Mouse (Mus musculus): ENCODE data around the gene Rexo2. TPM values are rescaled to one million over a fixed set of nuclear protein-coding genes. Genes with fewer than 3 reads are reported as not detected.
"Not testable (repeated sequence)": the region's sequence is repeated elsewhere in the genome, so short reads cannot be mapped to it uniquely, and the experiment has no call there.

Gene Rexo2
- polyA plus RNA-seq, 1 experiment from 2014 or later, result 84.4 TPM

DNA sequence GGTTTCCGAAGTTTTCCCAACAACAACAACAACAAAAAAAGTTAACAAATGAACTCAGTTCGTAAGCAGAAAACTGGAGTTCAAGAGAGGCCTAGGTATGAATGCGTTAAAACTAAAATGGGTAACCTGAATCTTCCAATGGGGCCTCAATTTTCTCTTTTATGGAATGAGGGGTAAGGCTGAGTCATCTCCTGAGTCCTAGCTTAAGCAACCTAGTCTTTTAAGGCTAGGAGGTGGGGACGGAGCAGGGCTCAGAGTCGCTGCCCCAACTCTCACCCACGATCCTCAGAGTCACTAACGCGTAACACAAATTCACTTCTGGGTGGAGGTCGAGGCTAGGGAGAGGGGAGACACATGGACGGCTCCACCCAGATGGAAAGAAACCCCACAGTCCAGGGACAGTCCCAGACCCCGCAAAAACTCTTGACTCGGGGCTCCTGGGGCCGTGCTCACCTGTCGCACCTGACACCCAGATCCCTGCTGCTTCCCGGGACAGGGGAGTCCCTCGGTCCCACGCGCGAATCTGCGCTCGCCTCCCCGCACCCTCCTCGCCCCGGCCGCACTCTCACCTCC is 499 bp downstream of the Rexo2 start:
- peak overlapping the region; percentile 69 for H3K9ac ChIP-seq (replicated peaks; ENCODE audit: low read length)
- peak; percentile 10 for DNase-seq (ENCODE audit: low spot score)

DNA sequence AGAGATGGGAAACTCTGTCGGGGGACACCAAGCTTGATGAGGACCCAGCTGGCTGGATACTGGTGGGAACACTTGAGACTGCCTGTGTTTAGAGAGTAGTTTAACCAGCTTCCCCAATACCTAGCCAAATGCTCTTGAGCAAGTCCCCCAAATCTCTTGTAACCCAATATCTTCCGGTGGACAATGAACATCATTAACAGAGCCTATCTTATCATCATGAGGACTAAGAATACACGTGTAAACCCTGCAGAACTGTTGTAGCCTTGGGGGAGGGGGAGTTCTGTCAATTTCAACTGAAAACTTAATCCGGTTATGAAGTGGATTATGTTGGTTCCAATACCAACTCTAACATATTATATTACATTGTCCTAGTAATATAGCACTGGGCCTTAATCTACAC is 1.6 kb downstream of the Rexo2 start:
- Histone ChIP-seq H3K36me3 (replicated peaks; ENCODE audit: control insufficient read depth, insufficient read depth, low read depth, low read length) (no peaks in the 10 kb centered on the region), H3K4me2 (ENCODE audit: low read depth, low read length) (no peak overlapping the region), H3K9ac (replicated peaks; ENCODE audit: low read length) (no peak overlapping the region), H3K27me3 (ENCODE audit: control insufficient read depth, insufficient read depth, low read length) (no peaks in the 10 kb centered on the region), H3K27ac (replicated peaks; ENCODE audit: low read depth, low read length) (no peak overlapping the region), H3K4me1 (ENCODE audit: control insufficient read depth, insufficient read depth, low read length) (no peaks in the 10 kb centered on the region), H3K9me3 (replicated peaks; ENCODE audit: control insufficient read depth, low read length) (no peaks in the 10 kb centered on the region), H3K4me3 (ENCODE audit: low read depth, low read length) (no peak overlapping the region)
- no peak for ATAC-seq (replicated peaks; ENCODE audit: insufficient number of reproducible peaks, low FRiP score, low TSS enrichment, low read depth)
- 88% methylated on average over 4 of the region's 4 CpGs for WGBS
- DNase-seq (ENCODE audit: low spot score), result no peak

More for the DNA sequence above, 499 bp downstream of the Rexo2 start:
- Histone ChIP-seq H3K27me3 (ENCODE audit: control insufficient read depth, insufficient read depth, low read length) (no peaks in the 10 kb centered on the region), H3K27ac (replicated peaks; ENCODE audit: low read depth, low read length) (no peak overlapping the region), H3K4me1 (ENCODE audit: control insufficient read depth, insufficient read depth, low read length) (no peaks in the 10 kb centered on the region), H3K4me2 (ENCODE audit: low read depth, low read length) (peak overlapping the region; percentile 65), H3K4me3 (ENCODE audit: low read depth, low read length) (peak overlapping the region; percentile 68), H3K36me3 (replicated peaks; ENCODE audit: control insufficient read depth, insufficient read depth, low read depth, low read length) (no peaks in the 10 kb centered on the region), H3K9me3 (replicated peaks; ENCODE audit: control insufficient read depth, low read length) (no peaks in the 10 kb centered on the region)
- peak; percentile 81 for ATAC-seq (replicated peaks; ENCODE audit: insufficient number of reproducible peaks, low FRiP score, low TSS enrichment, low read depth)
- WGBS, result 6% methylated on average over 25 of the region's 25 CpGs

DNA sequence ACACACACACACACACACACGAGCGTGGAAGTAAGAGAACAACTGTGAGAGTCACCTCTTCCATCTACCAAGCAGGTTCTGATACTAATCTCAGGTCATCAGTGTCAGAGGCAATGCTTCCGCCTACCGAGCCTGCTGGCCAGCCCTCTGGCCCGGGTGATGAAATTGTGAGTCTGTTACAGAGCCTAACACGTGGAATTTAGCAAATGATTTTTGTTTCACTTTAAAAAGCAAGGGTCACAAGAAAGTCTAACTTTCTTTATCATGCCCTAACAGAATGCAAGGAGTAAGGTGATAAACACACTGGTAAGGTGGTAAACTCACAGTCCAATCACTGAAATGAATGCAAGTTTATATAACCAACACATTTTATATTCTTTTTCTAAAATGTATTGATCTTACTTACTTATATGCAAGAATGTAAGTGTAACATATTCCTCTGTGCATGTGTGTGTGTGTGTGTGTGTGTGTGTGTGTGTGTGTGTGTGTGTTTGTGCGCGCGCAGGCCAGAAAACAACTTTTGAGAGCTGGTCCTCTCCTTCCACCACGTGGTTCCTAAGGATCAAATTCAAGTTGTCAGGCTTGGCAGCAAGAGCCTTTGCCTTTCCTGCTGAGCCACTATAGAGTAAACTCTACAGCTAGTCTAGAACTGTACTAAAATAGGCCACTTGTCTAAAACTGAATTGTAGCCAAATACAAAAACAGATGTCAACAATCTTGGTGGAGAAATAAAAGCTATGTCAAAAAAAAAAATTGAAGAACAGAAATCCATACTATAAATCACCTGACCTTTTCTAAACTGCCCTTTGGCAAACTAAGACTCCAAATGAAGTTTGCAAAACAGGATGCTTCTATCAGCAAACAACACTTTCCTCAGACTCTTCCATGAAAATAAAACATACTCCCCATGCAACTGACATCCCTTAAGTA is 3.9 kb downstream of the Rexo2 start:
- H3K9me3 ChIP-seq (replicated peaks; ENCODE audit: control insufficient read depth, low read length), result no peaks in the 10 kb centered on the region
- no peak overlapping the region for H3K4me3 ChIP-seq (ENCODE audit: low read depth, low read length)
- no peak overlapping the region for H3K9ac ChIP-seq (replicated peaks; ENCODE audit: low read length)
- no peak for ATAC-seq (replicated peaks; ENCODE audit: insufficient number of reproducible peaks, low FRiP score, low TSS enrichment, low read depth)
- 94% methylated on average over 10 of the region's 10 CpGs for WGBS
- DNase-seq (ENCODE audit: low spot score), result no peak
- no peaks in the 10 kb centered on the region for H3K27me3 ChIP-seq (ENCODE audit: control insufficient read depth, insufficient read depth, low read length)
- H3K27ac ChIP-seq (replicated peaks; ENCODE audit: low read depth, low read length), result no peak overlapping the region
- H3K4me2 ChIP-seq (ENCODE audit: low read depth, low read length), result no peak overlapping the region
- no peaks in the 10 kb centered on the region for H3K4me1 ChIP-seq (ENCODE audit: control insufficient read depth, insufficient read depth, low read length)
- no peaks in the 10 kb centered on the region for H3K36me3 ChIP-seq (replicated peaks; ENCODE audit: control insufficient read depth, insufficient read depth, low read depth, low read length)

DNA sequence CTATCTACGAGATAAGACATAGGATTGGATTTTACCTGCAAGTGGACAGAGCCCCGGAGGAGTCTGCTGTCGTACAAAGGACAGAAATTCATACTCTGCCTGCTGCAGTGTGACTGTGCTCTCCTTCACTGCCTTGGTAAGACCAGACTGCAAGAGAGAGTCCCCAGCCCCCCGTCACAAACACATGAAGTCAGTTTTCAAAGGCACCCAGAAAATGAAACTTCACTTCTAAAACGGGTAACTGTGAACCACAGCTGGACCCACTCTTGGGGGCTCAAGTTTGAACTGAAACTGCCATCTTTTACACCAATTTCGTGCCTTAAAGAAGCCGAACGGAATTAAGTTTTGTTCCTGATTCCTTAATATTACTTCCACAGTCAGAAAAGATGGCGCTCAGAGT is 6.1 kb downstream of the Rexo2 start:
- Histone ChIP-seq H3K4me1 (ENCODE audit: control insufficient read depth, insufficient read depth, low read length) (no peaks in the 10 kb centered on the region), H3K9ac (replicated peaks; ENCODE audit: low read length) (no peak overlapping the region), H3K27me3 (ENCODE audit: control insufficient read depth, insufficient read depth, low read length) (no peaks in the 10 kb centered on the region), H3K9me3 (replicated peaks; ENCODE audit: control insufficient read depth, low read length) (no peaks in the 10 kb centered on the region), H3K27ac (replicated peaks; ENCODE audit: low read depth, low read length) (no peak overlapping the region), H3K4me2 (ENCODE audit: low read depth, low read length) (no peak overlapping the region), H3K4me3 (ENCODE audit: low read depth, low read length) (no peak overlapping the region), H3K36me3 (replicated peaks; ENCODE audit: control insufficient read depth, insufficient read depth, low read depth, low read length) (no peaks in the 10 kb centered on the region; the same call in 1 of the 2 replicates)
- ATAC-seq (replicated peaks; ENCODE audit: insufficient number of reproducible peaks, low FRiP score, low TSS enrichment, low read depth) (no peak), DNase-seq (ENCODE audit: low spot score) (no peak)
- 90% methylated on average over 9 of the region's 9 CpGs for WGBS

DNA sequence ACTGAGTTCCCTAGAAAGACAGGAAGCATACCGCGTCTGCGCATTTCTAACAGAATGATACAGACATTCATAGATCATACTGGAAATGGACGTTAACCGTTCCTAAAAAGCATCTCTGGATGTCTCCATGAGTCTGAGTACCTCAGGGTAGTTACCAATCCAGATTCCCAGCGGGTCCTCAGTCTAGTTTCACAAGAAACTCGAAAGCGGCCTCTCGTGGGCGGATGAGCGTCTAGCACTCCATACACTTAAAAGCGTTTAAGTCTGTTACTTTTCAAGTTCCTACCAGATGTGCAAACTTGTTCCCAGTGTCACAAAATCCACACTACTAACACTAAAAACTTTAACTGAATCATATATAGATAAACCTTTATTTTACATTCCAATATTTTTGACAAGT is 7.3 kb downstream of the Rexo2 start:
- Histone ChIP-seq H3K4me2 (ENCODE audit: low read depth, low read length) (no peak overlapping the region), H3K4me1 (ENCODE audit: control insufficient read depth, insufficient read depth, low read length) (no peaks in the 10 kb centered on the region), H3K27ac (replicated peaks; ENCODE audit: low read depth, low read length) (no peak overlapping the region), H3K9ac (replicated peaks; ENCODE audit: low read length) (no peak overlapping the region), H3K4me3 (ENCODE audit: low read depth, low read length) (no peak overlapping the region), H3K9me3 (replicated peaks; ENCODE audit: control insufficient read depth, low read length) (no peaks in the 10 kb centered on the region), H3K36me3 (replicated peaks; ENCODE audit: control insufficient read depth, insufficient read depth, low read depth, low read length) (no peaks in the 10 kb centered on the region; the same call in 1 of the 2 replicates), H3K27me3 (ENCODE audit: control insufficient read depth, insufficient read depth, low read length) (no peaks in the 10 kb centered on the region)
- ATAC-seq (replicated peaks; ENCODE audit: insufficient number of reproducible peaks, low FRiP score, low TSS enrichment, low read depth) (no peak), DNase-seq (ENCODE audit: low spot score) (no peak)
- WGBS, result 95% methylated on average over 12 of the region's 12 CpGs

DNA sequence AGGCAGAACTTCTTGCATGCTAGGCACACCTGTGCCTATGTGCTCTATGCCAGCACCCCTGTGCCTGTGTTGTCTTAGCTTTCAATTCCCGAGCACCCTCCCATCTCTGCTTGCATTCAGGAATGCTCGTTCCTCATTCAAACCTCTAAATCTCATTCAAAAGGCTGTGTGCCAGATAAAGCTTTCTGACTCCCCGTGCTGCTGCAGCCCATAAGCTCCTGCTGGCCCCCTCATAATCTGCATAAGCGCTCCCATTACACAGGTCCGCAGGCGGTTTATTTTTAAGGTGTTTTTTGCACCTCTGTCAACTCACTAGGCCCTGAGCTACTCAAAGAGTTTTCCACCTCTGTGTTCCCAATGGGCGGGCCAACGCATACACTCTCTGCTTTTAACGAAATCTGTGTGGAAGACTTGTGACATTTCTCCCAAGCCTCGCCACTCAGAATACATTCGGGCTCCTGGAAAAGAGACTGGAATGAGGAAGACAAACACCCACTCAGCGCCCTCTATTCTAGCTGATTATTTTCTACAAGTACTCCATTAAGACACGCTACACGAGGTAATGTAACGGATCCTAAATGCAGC is 7.9 kb downstream of the Rexo2 start:
- H3K36me3 ChIP-seq (replicated peaks; ENCODE audit: control insufficient read depth, insufficient read depth, low read depth, low read length), result no peaks in the 10 kb centered on the region; the same call in 1 of the 2 replicates
- no peaks in the 10 kb centered on the region for H3K4me1 ChIP-seq (ENCODE audit: control insufficient read depth, insufficient read depth, low read length)
- ATAC-seq (replicated peaks; ENCODE audit: insufficient number of reproducible peaks, low FRiP score, low TSS enrichment, low read depth), result no peak
- no peak overlapping the region for H3K4me3 ChIP-seq (ENCODE audit: low read depth, low read length)
- no peak for DNase-seq (ENCODE audit: low spot score)
- H3K27me3 ChIP-seq (ENCODE audit: control insufficient read depth, insufficient read depth, low read length), result no peaks in the 10 kb centered on the region
- H3K4me2 ChIP-seq (ENCODE audit: low read depth, low read length), result no peak overlapping the region
- WGBS, result 92% methylated on average over 15 of the region's 15 CpGs
- H3K9me3 ChIP-seq (replicated peaks; ENCODE audit: control insufficient read depth, low read length), result no peaks in the 10 kb centered on the region
- H3K9ac ChIP-seq (replicated peaks; ENCODE audit: low read length), result no peak overlapping the region
- no peak overlapping the region for H3K27ac ChIP-seq (replicated peaks; ENCODE audit: low read depth, low read length)

DNA sequence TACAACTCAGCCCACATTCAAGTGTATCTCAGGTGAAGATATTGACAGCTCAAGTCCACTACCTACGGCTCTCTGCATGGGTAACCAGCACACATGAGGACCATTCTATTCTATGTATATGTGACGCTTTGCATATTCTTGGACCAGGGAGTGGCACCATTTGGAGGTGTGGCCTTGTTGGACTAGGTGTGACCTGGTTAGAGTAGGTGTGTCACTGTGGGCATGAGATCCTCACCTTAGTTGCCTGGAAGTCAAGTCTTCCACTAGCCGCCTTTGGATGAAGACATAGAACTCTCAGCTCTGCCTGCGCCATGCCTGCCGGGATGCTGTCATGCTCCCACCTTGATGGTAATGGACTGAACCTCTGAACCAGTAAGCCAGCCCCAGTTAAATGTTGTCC is 13.0 kb downstream of the Rexo2 start:
- 100% methylated on average over 5 of the region's 5 CpGs for WGBS
- not testable (repeated sequence) for H3K27ac ChIP-seq (replicated peaks; ENCODE audit: low read depth, low read length); H3K4me1 ChIP-seq (ENCODE audit: control insufficient read depth, insufficient read depth, low read length); H3K36me3 ChIP-seq (replicated peaks; ENCODE audit: control insufficient read depth, insufficient read depth, low read depth, low read length); H3K9ac ChIP-seq (replicated peaks; ENCODE audit: low read length); H3K4me2 ChIP-seq (ENCODE audit: low read depth, low read length); DNase-seq (ENCODE audit: low spot score); H3K27me3 ChIP-seq (ENCODE audit: control insufficient read depth, insufficient read depth, low read length); H3K4me3 ChIP-seq (ENCODE audit: low read depth, low read length); H3K9me3 ChIP-seq (replicated peaks; ENCODE audit: control insufficient read depth, low read length); ATAC-seq (replicated peaks; ENCODE audit: insufficient number of reproducible peaks, low FRiP score, low TSS enrichment, low read depth)

DNA sequence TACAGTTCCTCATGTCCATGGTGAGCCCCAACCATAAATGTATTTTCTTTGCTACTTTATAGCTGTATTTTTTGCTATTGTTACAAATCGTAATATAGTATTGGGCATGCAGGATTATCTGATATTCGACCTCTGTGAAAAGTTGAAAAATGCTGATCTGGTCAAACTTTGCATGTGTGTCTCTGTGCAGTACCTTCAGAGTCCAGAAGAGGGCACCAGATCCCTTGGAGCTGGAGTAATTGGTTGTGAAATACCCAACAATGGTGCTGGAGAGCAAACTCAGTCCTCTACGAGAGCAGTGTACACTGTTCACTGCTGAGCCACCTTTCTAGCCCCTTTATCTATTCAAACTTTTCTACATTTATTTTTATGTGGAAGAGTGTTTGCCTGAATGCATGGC is 13.6 kb downstream of the Rexo2 start:
- Histone ChIP-seq H3K4me1 (ENCODE audit: control insufficient read depth, insufficient read depth, low read length) (no peaks in the 10 kb centered on the region), H3K27me3 (ENCODE audit: control insufficient read depth, insufficient read depth, low read length) (no peaks in the 10 kb centered on the region), H3K27ac (replicated peaks; ENCODE audit: low read depth, low read length) (no peak overlapping the region), H3K9ac (replicated peaks; ENCODE audit: low read length) (no peak overlapping the region), H3K36me3 (replicated peaks; ENCODE audit: control insufficient read depth, insufficient read depth, low read depth, low read length) (no peaks in the 10 kb centered on the region; the same call in none of the 2 replicates), H3K4me2 (ENCODE audit: low read depth, low read length) (no peak overlapping the region), H3K4me3 (ENCODE audit: low read depth, low read length) (no peak overlapping the region), H3K9me3 (replicated peaks; ENCODE audit: control insufficient read depth, low read length) (no peaks in the 10 kb centered on the region)
- WGBS, result 63% methylated on average over 3 of the region's 3 CpGs
- ATAC-seq (replicated peaks; ENCODE audit: insufficient number of reproducible peaks, low FRiP score, low TSS enrichment, low read depth) (no peak), DNase-seq (ENCODE audit: low spot score) (peak; percentile 60)

Measured in embryonic facial prominence, embryonic 11.5 days (tissue).